Mouse (Mus musculus): Measurements from ENCODE around the gene Prss54.

DNA sequence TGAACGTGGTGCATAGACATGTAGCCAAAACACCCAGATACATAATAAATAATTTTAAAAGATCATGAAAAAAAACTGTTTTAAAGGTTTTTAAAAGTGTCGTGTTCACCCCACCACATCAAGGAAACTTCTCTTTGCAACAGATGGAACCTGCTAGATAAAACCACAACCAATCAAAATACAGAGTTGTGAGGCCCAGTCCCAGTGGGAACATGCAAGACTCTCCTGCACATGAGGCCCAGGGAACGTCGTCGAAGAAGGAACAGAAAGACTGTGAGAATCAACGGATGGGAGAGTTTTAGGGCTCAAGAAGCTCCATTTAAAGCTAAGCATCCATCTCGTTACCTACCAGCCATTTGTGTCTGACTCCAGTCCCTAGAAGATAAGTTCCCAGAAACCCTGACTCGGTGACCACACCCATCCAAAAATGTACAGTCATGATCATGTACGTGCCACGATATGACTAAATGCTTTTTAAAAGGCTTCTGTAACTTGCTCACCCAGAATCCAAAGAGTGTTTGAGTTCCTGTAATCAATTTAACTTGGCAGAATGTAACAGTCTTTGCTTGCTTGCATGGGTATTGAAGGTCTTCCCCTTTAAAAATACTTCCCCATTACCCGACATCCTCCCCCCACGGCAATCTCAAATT, 16.1 kb upstream of the Prss54 start:
- TF ChIP-seq POLR2A (IDR thresholded peaks at IDR 0.05; ENCODE audit: control insufficient read depth, extremely low read depth, insufficient read depth, low read length, poor library complexity) (no peak), CTCF (IDR thresholded peaks at IDR 0.05; ENCODE audit: borderline replicate concordance, control insufficient read depth, extremely low read depth, insufficient read depth, low read length, poor library complexity) (no peak)
